Mouse (Mus musculus): ENCODE data around the gene Slc2a2. TPM values are rescaled to one million over a fixed set of nuclear protein-coding genes. Genes with fewer than 3 reads are reported as not detected.

Gene Slc2a2
- total RNA-seq, 2 experiments from 2014 or later, result not detected

Other genes with a start within 250 kb of the Slc2a2 start
- 10 to 100 TPM; 32.1 to 33.3 TPM for gene Eif5a2, start 83.4 kb downstream of the Slc2a2 start, total RNA-seq (2021)
- gene Rpl22l1, start 107.5 kb downstream of the Slc2a2 start, total RNA-seq (2021), result 100 to 1,000 TPM; 196 to 200 TPM
- not detected for gene Gm1527, start 194.7 kb downstream of the Slc2a2 start, total RNA-seq (2021)